Mouse (Mus musculus) brain, embryonic 14.5 days (tissue): ENCODE results near the gene Fndc3b.

Source experiments
- CTCF ChIP-seq: fragments of 200-500 bp; IDR thresholded peaks from 2 replicates; pipeline ENCODE4 v1.5.1; 2012; ENCODE audit warnings: inconsistent platforms, mild to moderate bottlenecking, moderate library complexity, borderline replicate concordance; ENCODE audit not compliant: insufficient read depth, insufficient read length; ENCODE audit errors: extremely low read depth
- POLR2A ChIP-seq: fragments of 200-500 bp; IDR thresholded peaks from 2 replicates; pipeline ENCODE4 v1.6.1; 2012; ENCODE audit warnings: mild to moderate bottlenecking, inconsistent platforms, borderline replicate concordance; ENCODE audit not compliant: poor library complexity, insufficient read depth, insufficient read length, severe bottlenecking; ENCODE audit errors: extremely low read depth

GRCm38 (mm10) chr3:27677574-27677973, 33.5 kb downstream of the Fndc3b start:
- TF ChIP-seq CTCF: no peak
- TF ChIP-seq POLR2A: no peak
